Mouse (Mus musculus): ENCODE data around the gene Klhl6. TPM values are rescaled to one million over a fixed set of nuclear protein-coding genes. Genes with fewer than 3 reads are reported as not detected.

Klhl6 gene
- polyA plus RNA-seq, 1 experiment from 2014 or later: 3.9 TPM

DNA sequence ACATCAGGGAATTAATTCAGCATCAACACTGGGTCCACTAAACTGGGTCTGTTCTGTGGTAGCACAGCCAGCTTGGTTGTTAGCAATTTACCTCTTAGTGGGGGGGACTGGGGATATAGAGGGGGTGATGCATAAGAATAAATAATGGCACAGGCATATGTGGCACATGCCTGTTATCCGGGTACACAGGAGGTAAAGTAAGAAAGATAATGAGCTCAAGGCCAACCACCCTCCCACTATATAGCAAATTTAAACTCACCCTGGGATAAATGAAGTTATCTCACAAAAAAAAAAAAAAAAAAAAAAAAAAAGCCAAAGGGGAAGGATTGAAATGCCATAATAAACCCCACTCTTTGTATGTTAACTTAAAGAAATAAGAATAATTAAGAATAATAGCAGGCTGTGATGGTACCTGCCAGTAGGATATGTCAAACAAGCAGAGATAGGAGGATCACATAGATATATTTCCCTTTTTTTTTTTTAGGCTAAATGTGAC lies 14.9 kb downstream of the Klhl6 start:
- no peak overlapping the region for H3K4me2 ChIP-seq
- no peak overlapping the region for H3K27ac ChIP-seq (replicated peaks)
- ATAC-seq (ENCODE audit: low FRiP score, low read depth): no peak
- H3K9ac ChIP-seq: no peak overlapping the region
- H3K27me3 ChIP-seq: no peaks in the 10 kb centered on the region
- H3K4me1 ChIP-seq (replicated peaks): no peaks in the 10 kb centered on the region
- H3K4me3 ChIP-seq: no peak overlapping the region
- H3K36me3 ChIP-seq: no peaks in the 10 kb centered on the region
- WGBS: 97% methylated on average over 1 of the region's 1 CpGs
- no peaks in the 10 kb centered on the region for H3K9me3 ChIP-seq

DNA sequence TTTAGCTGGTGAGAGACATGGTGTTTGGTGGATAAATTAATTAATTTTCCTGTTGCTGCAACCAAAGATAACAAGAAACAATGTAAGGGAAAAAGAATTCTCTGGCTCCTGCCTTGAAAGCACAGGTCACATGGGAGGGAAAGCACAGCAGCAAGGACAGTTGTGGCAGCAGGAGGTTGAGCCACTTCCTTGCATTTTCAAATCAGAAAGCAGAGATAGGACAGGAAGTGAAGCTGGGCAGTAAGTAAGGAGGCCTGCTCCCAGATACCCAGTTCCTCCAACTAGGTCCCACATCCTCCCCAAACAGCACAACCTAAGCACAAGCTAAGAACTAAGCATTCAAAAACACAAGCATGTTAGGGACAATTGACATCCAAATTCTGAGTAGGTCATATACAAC lies 15.9 kb downstream of the Klhl6 start:
- Histone ChIP-seq H3K4me3 (no peak overlapping the region), H3K4me2 (no peak overlapping the region), H3K9me3 (no peaks in the 10 kb centered on the region), H3K4me1 (replicated peaks) (no peaks in the 10 kb centered on the region), H3K9ac (no peak overlapping the region), H3K27ac (replicated peaks) (no peak overlapping the region), H3K27me3 (no peaks in the 10 kb centered on the region), H3K36me3 (no peaks in the 10 kb centered on the region)
- ATAC-seq (ENCODE audit: low FRiP score, low read depth): no peak

DNA sequence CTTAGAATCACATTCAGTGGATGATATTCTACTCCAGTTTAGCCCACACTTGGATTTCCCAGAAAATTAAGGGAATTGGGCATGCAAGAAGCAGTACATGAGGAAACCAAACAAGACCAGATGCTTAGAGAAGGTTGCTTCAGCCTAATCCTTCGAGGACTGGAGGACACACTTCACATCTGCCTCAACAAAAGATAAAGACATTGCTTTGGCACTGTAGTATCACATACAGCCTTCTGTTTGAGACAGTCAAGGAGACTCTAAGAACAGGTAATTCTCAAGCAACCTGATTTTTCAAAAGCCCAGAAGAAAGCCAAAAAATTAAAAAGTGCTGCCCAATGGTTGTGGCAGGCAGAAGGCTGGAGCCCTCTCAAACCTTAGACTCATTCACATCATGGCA lies 16.4 kb downstream of the Klhl6 start:
- H3K27ac ChIP-seq (replicated peaks): no peak overlapping the region
- no peaks in the 10 kb centered on the region for H3K9me3 ChIP-seq
- no peaks in the 10 kb centered on the region for H3K4me1 ChIP-seq (replicated peaks)
- H3K36me3 ChIP-seq: no peaks in the 10 kb centered on the region
- no peak for ATAC-seq (ENCODE audit: low FRiP score, low read depth)
- no peak overlapping the region for H3K4me3 ChIP-seq
- H3K9ac ChIP-seq: no peak overlapping the region
- 78% methylated on average over 1 of the region's 1 CpGs for WGBS
- H3K4me2 ChIP-seq: no peak overlapping the region
- no peaks in the 10 kb centered on the region for H3K27me3 ChIP-seq

DNA sequence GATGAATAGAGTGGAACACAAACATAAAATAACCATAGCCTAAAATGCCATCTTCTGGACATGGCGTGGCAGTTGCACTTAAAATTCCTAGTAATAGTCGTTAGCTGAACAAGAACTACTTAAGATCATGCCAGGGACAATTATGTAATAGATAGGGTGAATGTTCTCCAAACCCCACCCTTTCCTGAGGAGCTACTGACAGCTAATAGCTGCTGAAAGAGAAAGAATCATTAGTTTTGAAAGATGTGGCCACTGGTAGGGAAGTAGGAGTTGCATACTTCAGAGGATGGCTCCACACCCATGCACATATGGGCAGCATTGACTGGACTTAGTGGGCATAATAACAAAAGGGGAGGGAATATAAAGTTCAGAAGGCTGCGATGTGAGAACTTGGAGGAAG lies 19.9 kb downstream of the Klhl6 start:
- Histone ChIP-seq H3K36me3 (no peaks in the 10 kb centered on the region), H3K9ac (no peak overlapping the region), H3K27me3 (no peaks in the 10 kb centered on the region), H3K4me2 (no peak overlapping the region), H3K27ac (replicated peaks) (no peak overlapping the region), H3K4me3 (no peak overlapping the region), H3K9me3 (no peaks in the 10 kb centered on the region), H3K4me1 (replicated peaks) (no peaks in the 10 kb centered on the region)
- ATAC-seq (ENCODE audit: low FRiP score, low read depth): no peak
- 94% methylated on average over 3 of the region's 3 CpGs for WGBS

DNA sequence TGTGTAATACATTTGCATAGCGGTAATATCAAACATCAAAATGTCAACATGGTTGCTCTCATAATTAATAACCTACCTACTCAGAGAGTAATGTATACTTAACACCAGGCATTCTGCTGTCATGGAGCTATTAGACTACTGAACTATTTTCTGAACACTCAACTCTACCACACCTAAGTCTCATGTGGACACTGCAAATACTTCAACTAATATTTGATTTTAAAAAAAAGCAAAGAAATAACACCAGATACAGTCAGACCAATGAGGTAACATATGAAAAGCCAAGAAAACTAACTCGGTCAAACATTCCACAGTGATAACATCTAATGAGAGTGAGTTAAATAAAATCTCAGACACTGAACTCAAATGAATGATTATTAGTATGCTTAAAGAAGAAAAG lies 21.8 kb downstream of the Klhl6 start:
- 95% methylated on average over 2 of the region's 2 CpGs for WGBS
- no peak overlapping the region for H3K4me2 ChIP-seq
- no peak for ATAC-seq (ENCODE audit: low FRiP score, low read depth)

DNA sequence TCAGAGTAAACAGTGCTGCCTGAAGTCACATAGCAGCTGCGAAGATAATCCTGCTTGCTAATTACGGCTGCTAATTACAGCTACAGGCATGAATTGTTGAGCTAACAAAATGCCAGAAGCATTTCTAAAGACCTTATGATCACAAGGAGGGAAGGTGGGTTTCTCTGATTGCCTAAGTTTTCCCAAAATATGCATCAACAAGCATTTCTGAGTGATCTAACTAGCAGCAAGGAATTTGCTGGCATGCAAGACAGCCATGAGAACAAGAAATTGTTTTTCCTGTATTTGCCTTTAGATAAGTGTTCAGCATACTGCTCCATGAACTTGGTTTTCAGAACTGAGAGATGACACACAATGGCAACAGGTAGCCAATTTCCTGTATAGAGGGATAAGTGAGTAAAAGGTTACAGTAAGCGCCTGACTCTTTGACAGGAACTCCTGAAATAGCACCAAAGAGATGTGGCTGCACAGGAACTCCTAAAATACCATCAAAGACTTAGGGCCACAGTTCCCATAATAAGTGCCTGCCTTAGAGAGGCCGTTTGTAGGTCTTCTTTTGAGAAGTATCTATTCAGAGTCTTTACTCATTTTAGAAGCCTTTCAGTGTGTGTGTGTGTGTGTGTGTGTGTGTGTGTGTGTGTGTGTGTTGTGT lies 22.3 kb downstream of the Klhl6 start:
- Histone ChIP-seq H3K9me3 (no peaks in the 10 kb centered on the region), H3K36me3 (no peaks in the 10 kb centered on the region), H3K4me3 (no peak overlapping the region), H3K27ac (replicated peaks) (no peak overlapping the region), H3K9ac (no peak overlapping the region), H3K4me1 (replicated peaks) (no peaks in the 10 kb centered on the region), H3K4me2 (no peak overlapping the region), H3K27me3 (no peaks in the 10 kb centered on the region)
- WGBS: 81% methylated on average over 4 of the region's 4 CpGs
- ATAC-seq (ENCODE audit: low FRiP score, low read depth): no peak

More for the DNA sequence above, 21.8 kb downstream of the Klhl6 start:
- Histone ChIP-seq H3K27ac (replicated peaks) (no peak overlapping the region), H3K4me1 (replicated peaks) (no peaks in the 10 kb centered on the region), H3K9ac (no peak overlapping the region), H3K36me3 (no peaks in the 10 kb centered on the region), H3K4me3 (no peak overlapping the region), H3K9me3 (no peaks in the 10 kb centered on the region), H3K27me3 (no peaks in the 10 kb centered on the region)

DNA sequence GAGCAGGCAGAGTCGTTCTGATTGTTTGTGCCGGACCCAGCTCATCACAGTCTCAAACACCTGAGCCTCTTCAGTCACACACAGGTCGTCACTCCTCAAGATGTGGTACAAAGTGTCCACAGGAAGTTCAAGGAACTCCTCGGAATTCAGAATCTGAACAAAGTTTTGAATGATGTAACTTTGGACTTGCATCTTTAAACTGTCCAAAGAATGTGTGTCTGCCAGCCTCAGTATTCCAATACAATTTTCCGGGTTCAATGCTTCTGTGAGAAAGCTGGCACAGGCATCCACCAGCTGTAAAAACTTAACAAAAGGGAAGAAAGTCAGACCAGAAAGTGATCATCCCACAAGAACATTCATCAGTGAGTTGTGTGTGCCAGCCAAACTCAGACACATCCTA lies 25.8 kb downstream of the Klhl6 start:
- no peaks in the 10 kb centered on the region for H3K4me1 ChIP-seq (replicated peaks)
- H3K9ac ChIP-seq: no peak overlapping the region
- H3K27ac ChIP-seq (replicated peaks): no peak overlapping the region
- H3K9me3 ChIP-seq: no peaks in the 10 kb centered on the region
- H3K4me3 ChIP-seq: no peak overlapping the region
- 87% methylated on average over 5 of the region's 5 CpGs for WGBS
- H3K36me3 ChIP-seq: no peaks in the 10 kb centered on the region
- no peaks in the 10 kb centered on the region for H3K27me3 ChIP-seq
- ATAC-seq (ENCODE audit: low FRiP score, low read depth): no peak
- H3K4me2 ChIP-seq: no peak overlapping the region

DNA sequence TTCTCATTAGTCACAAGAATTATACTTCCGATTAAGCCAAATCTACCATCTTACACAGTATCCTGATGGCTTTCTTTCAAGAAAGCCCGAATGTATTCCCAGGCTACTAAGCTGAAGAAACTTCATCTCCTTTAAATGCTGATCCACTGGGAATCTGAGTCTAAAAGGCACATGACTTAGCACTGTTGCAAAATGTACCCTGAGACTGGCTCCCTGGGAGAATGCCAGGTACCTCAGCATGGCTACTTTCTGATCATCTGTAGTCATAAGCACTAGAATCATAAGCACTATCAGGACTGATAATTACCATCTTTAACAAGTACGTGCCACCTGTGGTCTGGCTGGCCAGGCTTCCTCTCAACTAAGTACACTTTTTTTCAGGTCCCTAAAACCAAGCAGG lies 35.5 kb downstream of the Klhl6 start:
- Histone ChIP-seq H3K4me3 (no peak overlapping the region), H3K4me1 (replicated peaks) (no peaks in the 10 kb centered on the region), H3K27me3 (no peaks in the 10 kb centered on the region), H3K9me3 (no peaks in the 10 kb centered on the region), H3K27ac (replicated peaks) (no peak overlapping the region), H3K4me2 (no peak overlapping the region), H3K9ac (no peak overlapping the region), H3K36me3 (no peaks in the 10 kb centered on the region)
- no peak for ATAC-seq (ENCODE audit: low FRiP score, low read depth)
- WGBS: 91% methylated on average over 3 of the region's 3 CpGs

DNA sequence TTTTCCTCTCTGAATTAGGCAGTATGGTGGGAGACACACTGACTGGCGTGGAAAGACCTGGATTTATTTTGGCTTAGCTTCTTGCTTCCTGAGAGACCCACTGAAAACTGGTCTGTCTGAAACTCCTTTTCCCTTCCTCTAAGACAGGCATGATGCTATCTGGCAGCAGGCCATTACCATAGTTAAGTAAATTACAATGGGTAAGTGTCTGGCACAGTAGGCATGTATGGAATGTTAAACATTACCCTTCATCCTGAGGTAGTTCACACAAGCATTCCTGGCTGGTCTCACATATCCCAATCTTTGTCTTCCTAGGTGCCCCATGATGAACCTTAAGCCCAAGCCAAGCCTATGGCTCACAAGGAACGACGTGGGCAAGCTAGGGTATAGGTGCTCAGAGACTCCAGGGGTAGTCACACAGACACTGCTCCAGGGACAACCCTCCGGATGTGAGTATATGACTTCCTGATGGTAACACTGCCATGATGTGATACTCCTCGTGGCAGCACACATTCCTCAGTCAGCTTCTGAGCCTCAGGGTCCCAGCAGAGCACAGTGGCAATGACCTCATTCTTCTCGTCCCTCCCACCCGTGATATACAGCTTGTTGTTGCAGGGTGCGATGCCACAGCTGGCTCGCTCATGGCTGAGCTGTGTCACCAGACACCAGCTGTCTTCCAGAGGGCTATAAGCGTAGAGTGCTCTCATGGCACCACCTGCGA lies 36.1 kb downstream of the Klhl6 start:
- Histone ChIP-seq H3K4me2 (no peak overlapping the region), H3K9ac (no peak overlapping the region), H3K9me3 (no peaks in the 10 kb centered on the region), H3K4me1 (replicated peaks) (no peaks in the 10 kb centered on the region), H3K4me3 (no peak overlapping the region), H3K27ac (replicated peaks) (no peak overlapping the region), H3K36me3 (no peaks in the 10 kb centered on the region), H3K27me3 (no peaks in the 10 kb centered on the region)
- no peak for ATAC-seq (ENCODE audit: low FRiP score, low read depth)
- 78% methylated on average over 11 of the region's 11 CpGs for WGBS

DNA sequence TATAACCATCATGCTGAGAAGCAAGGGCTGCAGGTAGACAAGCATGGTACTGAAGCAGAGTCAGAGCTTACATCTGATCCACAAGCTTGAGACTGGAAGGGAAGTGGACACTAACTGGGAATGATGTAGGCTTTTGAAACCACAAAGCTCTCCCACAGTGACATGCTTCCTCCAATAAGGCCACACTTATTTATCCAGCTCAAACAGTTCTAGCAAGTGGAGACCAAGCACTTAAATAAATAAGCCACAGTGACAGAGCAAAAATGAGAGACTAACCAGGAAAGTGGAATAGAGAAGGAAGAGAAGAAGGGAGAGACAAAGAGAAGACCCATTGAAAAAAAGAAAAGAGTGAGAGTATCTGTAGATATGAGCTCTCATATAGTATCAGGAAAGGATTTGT lies 62.0 kb downstream of the Klhl6 start:
- H3K9ac ChIP-seq: no peak overlapping the region
- H3K27me3 ChIP-seq: no peaks in the 10 kb centered on the region
- H3K27ac ChIP-seq (replicated peaks): no peak overlapping the region
- H3K4me1 ChIP-seq (replicated peaks): no peaks in the 10 kb centered on the region
- no peaks in the 10 kb centered on the region for H3K36me3 ChIP-seq
- no peaks in the 10 kb centered on the region for H3K9me3 ChIP-seq
- ATAC-seq (ENCODE audit: low FRiP score, low read depth): no peak
- H3K4me3 ChIP-seq: no peak overlapping the region
- H3K4me2 ChIP-seq: no peak overlapping the region

DNA sequence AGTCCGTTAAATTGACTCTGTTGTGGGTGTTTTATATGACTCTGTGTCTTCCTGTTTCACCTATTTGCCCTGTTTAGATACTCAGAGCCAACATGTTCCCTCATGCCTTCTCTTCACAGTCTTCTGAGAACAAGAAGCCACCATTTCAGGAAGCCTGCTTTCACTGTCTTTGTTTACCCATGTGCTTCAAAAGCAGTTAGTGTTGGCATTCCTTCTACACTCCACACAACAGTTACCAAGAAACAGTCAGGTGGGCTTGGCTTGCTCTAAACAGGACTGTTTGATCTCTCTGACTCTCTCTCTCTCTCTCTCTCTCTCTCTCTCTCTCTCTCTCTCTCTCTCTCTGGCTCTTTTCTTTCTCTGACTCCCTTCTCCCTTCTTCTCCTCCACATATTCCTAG lies 64.6 kb downstream of the Klhl6 start:
- H3K4me1 ChIP-seq (replicated peaks): no peaks in the 10 kb centered on the region
- WGBS: 85% methylated on average over 1 of the region's 1 CpGs

DNA sequence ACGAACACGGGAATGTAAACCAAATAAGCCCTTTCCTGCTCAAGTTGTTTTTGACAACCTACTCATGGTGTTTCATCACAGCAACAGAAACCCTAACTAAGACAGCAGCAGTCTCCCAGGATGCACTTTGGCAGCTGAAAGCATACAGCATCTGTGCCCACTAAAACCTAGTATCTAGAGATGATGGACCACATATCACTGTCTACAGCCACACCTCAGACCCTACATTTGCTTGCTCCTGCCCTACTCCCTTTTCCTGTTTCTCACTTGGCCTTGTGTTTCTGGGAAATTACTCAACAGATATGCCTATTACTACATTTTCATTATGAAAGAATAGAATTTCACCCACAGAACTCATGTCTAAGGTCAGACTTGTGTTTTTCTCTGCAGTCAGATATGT lies 70.3 kb downstream of the Klhl6 start:
- Histone ChIP-seq H3K4me2 (no peak overlapping the region), H3K9ac (no peak overlapping the region), H3K36me3 (no peaks in the 10 kb centered on the region), H3K27ac (replicated peaks) (no peak overlapping the region), H3K27me3 (no peaks in the 10 kb centered on the region), H3K9me3 (no peaks in the 10 kb centered on the region), H3K4me3 (no peak overlapping the region), H3K4me1 (replicated peaks) (no peaks in the 10 kb centered on the region)
- WGBS: 84% methylated on average over 2 of the region's 2 CpGs
- no peak for ATAC-seq (ENCODE audit: low FRiP score, low read depth)

More for the DNA sequence above, 64.6 kb downstream of the Klhl6 start:
- H3K36me3 ChIP-seq: no peaks in the 10 kb centered on the region
- no peak for ATAC-seq (ENCODE audit: low FRiP score, low read depth)
- no peak overlapping the region for H3K27ac ChIP-seq (replicated peaks)
- no peak overlapping the region for H3K9ac ChIP-seq
- no peaks in the 10 kb centered on the region for H3K27me3 ChIP-seq
- H3K4me2 ChIP-seq: no peak overlapping the region
- H3K4me3 ChIP-seq: no peak overlapping the region
- no peaks in the 10 kb centered on the region for H3K9me3 ChIP-seq

DNA sequence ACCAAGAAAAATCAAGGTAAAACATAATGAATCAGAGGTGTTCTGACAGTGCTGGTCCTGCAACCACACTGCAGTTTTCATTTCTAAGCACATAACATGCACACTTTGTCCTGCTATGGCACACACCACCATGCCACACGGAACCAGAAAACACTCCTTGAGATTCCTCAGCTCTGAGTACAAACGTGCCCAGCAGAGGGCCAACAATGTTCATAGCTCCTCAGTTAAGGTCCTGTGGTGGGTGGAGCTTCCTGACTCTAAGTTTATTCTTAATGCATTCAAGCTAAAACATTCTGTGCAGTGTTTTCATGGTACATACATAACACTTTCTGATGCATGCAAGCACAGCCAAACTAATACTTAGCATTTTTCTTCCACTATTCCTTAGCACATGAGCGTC lies 74.5 kb downstream of the Klhl6 start:
- H3K9me3 ChIP-seq: no peaks in the 10 kb centered on the region
- H3K27me3 ChIP-seq: no peaks in the 10 kb centered on the region
- H3K4me1 ChIP-seq (replicated peaks): no peaks in the 10 kb centered on the region
- ATAC-seq (ENCODE audit: low FRiP score, low read depth): no peak
- H3K4me3 ChIP-seq: no peak overlapping the region
- H3K36me3 ChIP-seq: no peaks in the 10 kb centered on the region
- WGBS: 61% methylated on average over 3 of the region's 3 CpGs
- H3K4me2 ChIP-seq: no peak overlapping the region
- H3K27ac ChIP-seq (replicated peaks): no peak overlapping the region
- H3K9ac ChIP-seq: no peak overlapping the region
